Mouse (Mus musculus) left cerebral cortex, adult 18-20 months (tissue): ENCODE results near the gene Tmem175. TPM values are rescaled to one million over a fixed set of nuclear protein-coding genes. Genes with fewer than 3 reads are reported as not detected.

ENCODE experiments used
- DNase-seq, 2 experiments: peaks; one replicate each; pipeline ENCODE4 v3.0.0; 2021 to 2022; ENCODE audit warnings: low spot score in 2 of 2, mixed read lengths in 1 of 2
- total RNA-seq, 2 experiments: library from RNA; stranded (reverse); gene quantifications; 2 replicates each; pipeline ENCODE4 v1.2.3; 2021

Gene Tmem175
- total RNA-seq, 2 experiments from 2014 or later: 33.7 to 43.5 TPM

GRCm38 (mm10) chr5:108651823-108652222, 22.3 kb downstream of the Tmem175 start:
- peak; percentile 47 to 61 for DNase-seq

GRCm38 (mm10) chr5:108653341-108653740, 23.8 kb downstream of the Tmem175 start:
- peak in 1 of 2 experiments; percentile 1 for DNase-seq

GRCm38 (mm10) chr5:108654444-108654990, 24.9 kb downstream of the Tmem175 start:
- DNase-seq: peak in 1 of 2 experiments; percentile 1

GRCm38 (mm10) chr5:108655381-108655780, 25.8 kb downstream of the Tmem175 start:
- no peak for DNase-seq

GRCm38 (mm10) chr5:108655891-108656650, 26.5 kb downstream of the Tmem175 start:
- peak; percentile 1 for DNase-seq

- DNase-seq: peak in 1 of 2 experiments; percentile 2
Measured at GRCm38 (mm10) chr5:108657406-108657805, 27.8 kb downstream of the Tmem175 start.

- no peak for DNase-seq
Measured at GRCm38 (mm10) chr5:108658611-108659010, 29.0 kb downstream of the Tmem175 start.

- DNase-seq: no peak
Measured at GRCm38 (mm10) chr5:108659698-108660631, 30.4 kb downstream of the Tmem175 start, which contains the start of gene Idua. Gene Idua, plus strand, starts transcription at chr5:108660331.

GRCm38 (mm10) chr5:108660632-108661268, 31.2 kb downstream of the Tmem175 start:
- DNase-seq: peak; percentile 92 to 94

- DNase-seq: no peak
Measured at GRCm38 (mm10) chr5:108662772-108663171, 33.2 kb downstream of the Tmem175 start.

- no peak for DNase-seq
Measured at GRCm38 (mm10) chr5:108665066-108665465, 35.5 kb downstream of the Tmem175 start.

GRCm38 (mm10) chr5:108667370-108667769, 37.8 kb downstream of the Tmem175 start:
- DNase-seq: no peak

- DNase-seq: no peak
Measured at GRCm38 (mm10) chr5:108668387-108668932, 38.9 kb downstream of the Tmem175 start.

- peak; percentile 87 to 90 for DNase-seq
Measured at GRCm38 (mm10) chr5:108668977-108669936, 39.7 kb downstream of the Tmem175 start, which contains the start of gene Dgkq. Gene Dgkq, minus strand, starts transcription at chr5:108669672.

GRCm38 (mm10) chr5:108669986-108670385, 40.4 kb downstream of the Tmem175 start:
- DNase-seq: no peak

GRCm38 (mm10) chr5:108670785-108671184, 41.2 kb downstream of the Tmem175 start:
- peak in 1 of 2 experiments; percentile 51 for DNase-seq

GRCm38 (mm10) chr5:108671757-108672156, 42.2 kb downstream of the Tmem175 start:
- no peak for DNase-seq

GRCm38 (mm10) chr5:108674624-108675023, 45.1 kb downstream of the Tmem175 start:
- DNase-seq: no peak

- no peak for DNase-seq
Measured at GRCm38 (mm10) chr5:108675251-108675816, 45.8 kb downstream of the Tmem175 start, which contains the start of gene Slc26a1. Gene Slc26a1, minus strand, starts transcription at chr5:108675569.
